Mouse (Mus musculus) embryonic facial prominence, embryonic 10.5 days (tissue): ENCODE results near the gene Olfr938. TPM values are rescaled to one million over a fixed set of nuclear protein-coding genes. Genes with fewer than 3 reads are reported as not detected.

ENCODE experiments used
- DNase-seq: peaks from one replicate; pipeline ENCODE4 v3.0.0-alpha.2; 2017; ENCODE audit warnings: low spot score
- H3K27ac ChIP-seq: fragments of 300-500 bp; sonication (generic); replicated peaks from 2 replicates; pipeline ENCODE4 v1.5.1; 2016; ENCODE audit warnings: mild to moderate bottlenecking
- H3K27me3 ChIP-seq: fragments of 300-500 bp; sonication (generic); replicated peaks from 2 replicates; pipeline ENCODE4 v1.6.1; 2016; ENCODE audit warnings: low read depth, mild to moderate bottlenecking; ENCODE audit not compliant: poor library complexity, severe bottlenecking
- H3K36me3 ChIP-seq: fragments of 300-500 bp; sonication (generic); replicated peaks from 2 replicates; pipeline ENCODE4 v1.6.1; 2016; ENCODE audit warnings: mild to moderate bottlenecking, moderate library complexity
- H3K4me1 ChIP-seq: fragments of 300-500 bp; sonication (generic); 2 replicates; pipeline ENCODE4 v1.6.1; 2016
- H3K4me3 ChIP-seq: fragments of 300-500 bp; sonication (generic); 2 replicates; pipeline ENCODE4 v1.5.1; 2016; ENCODE audit warnings: mild to moderate bottlenecking, moderate library complexity
- H3K9me3 ChIP-seq: fragments of 300-500 bp; sonication (generic); 2 replicates; pipeline ENCODE4 v1.6.1; 2016; ENCODE audit warnings: mild to moderate bottlenecking
- WGBS: fragments of 180-500 bp; shearing (Covaris S2); methylation state at CpG from one replicate; pipeline ENCODE4 v1.1.7; 2016; 5-methylcytosine and 5-hydroxymethylcytosine counted together
- microRNA-seq: library from miRNA; unstranded; fragments of <30 nt; microRNA quantifications from one replicate; pipeline ENCODE4, GENCODE M21; 2017
- polyA plus RNA-seq: library from polyadenylated mRNA; unstranded; fragments of >200 nt; fragmentation: Nextera tagmentation; extraction: Ambion mirVana; gene quantifications from 2 replicates; pipeline ENCODE4 v1.2.1, GENCODE M21; 2016

Olfr938 gene
- not detected in 2 replicates for polyA plus RNA-seq

DNA sequence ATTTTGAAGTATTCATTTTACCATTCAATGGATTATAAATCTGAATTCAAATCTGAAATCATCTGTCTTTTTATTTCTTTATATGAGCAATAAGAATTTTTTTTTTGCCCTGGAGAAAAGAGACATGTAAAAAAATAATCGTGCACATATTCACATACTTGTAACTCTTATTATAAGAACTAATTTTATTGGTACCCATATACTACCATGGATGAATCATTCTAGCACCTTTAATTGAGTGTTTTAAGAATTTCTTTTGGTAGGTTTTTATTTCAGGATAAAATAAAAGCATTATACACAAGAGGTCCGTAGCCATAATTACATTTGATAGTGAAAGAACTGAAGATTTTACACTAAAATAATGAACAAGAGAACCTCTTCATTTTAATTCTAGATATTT lies at the start of gene Olfr938:
TSS of gene Olfr938 (minus strand) at position 101 of the 400 bp plus-strand sequence.
- no peak for DNase-seq

GRCm38 (mm10) chr9:39127831-39128230 lies 49.1 kb upstream of the Olfr938 start, which contains the start of gene Olfr27:
TSS of gene Olfr27 (plus strand) at chr9:39128131.
- H3K9me3 ChIP-seq: no peaks in the 10 kb centered on the region
- no peaks in the 10 kb centered on the region for H3K36me3 ChIP-seq
- H3K27ac ChIP-seq: no peak within 1 kb of the TSS
- H3K4me3 ChIP-seq: no peak within 1 kb of the TSS
- DNase-seq: no peak
- no peaks in the 10 kb centered on the region for H3K4me1 ChIP-seq
- H3K27me3 ChIP-seq: no peaks in the 10 kb centered on the region

More for the DNA sequence above, at the start of gene Olfr938:
- no peak within 1 kb of the TSS for H3K4me3 ChIP-seq
- H3K4me1 ChIP-seq: no peaks in the 10 kb centered on the region
- H3K9me3 ChIP-seq: peaks cover 5% of the 10 kb centered on the region; the same call in 1 of the 2 replicates
- 89% methylated on average over 2 of the region's 2 CpGs for WGBS
- no peaks in the 10 kb centered on the region for H3K27me3 ChIP-seq
- no peak within 1 kb of the TSS for H3K27ac ChIP-seq
- H3K36me3 ChIP-seq: no peaks in the 10 kb centered on the region

- Histone ChIP-seq H3K9me3 (no peaks in the 10 kb centered on the region), H3K27ac (no peak overlapping the region), H3K27me3 (no peaks in the 10 kb centered on the region), H3K4me3 (no peak overlapping the region), H3K36me3 (no peaks in the 10 kb centered on the region), H3K4me1 (no peaks in the 10 kb centered on the region)
- no peak for DNase-seq
- WGBS: 83% methylated on average over 1 of the region's 1 CpGs
Observed at GRCm38 (mm10) chr9:39127326-39127725, 48.6 kb upstream of the Olfr938 start.

DNA sequence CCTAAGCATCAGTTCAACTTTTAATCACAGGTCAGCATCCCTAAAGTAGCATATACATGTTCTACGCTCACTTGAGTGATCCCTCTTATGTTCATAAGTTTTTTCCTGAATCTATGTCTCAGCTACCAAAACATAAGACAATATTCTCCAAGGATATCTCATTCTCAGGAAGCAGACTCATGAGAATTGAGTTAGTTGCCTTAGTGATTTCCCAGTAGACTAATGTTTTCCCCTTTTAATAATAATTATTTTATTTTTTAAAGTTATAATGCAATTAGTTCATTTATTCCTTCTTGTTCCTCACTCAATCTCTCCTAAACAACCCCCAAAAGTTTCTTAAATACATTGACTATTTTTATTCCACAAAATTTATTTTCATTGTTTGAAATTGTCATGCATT lies 13.8 kb downstream of the Olfr938 start, which contains the start of gene Olfr937:
TSS of gene Olfr937 (minus strand) at position 101 of the 400 bp plus-strand sequence.
- H3K9me3 ChIP-seq: no peaks in the 10 kb centered on the region
- no peak for DNase-seq
- 89% methylated on average over 1 of the region's 1 CpGs for WGBS
- no peak within 1 kb of the TSS for H3K27ac ChIP-seq
- no peaks in the 10 kb centered on the region for H3K36me3 ChIP-seq
- H3K4me1 ChIP-seq: no peaks in the 10 kb centered on the region
- no peak within 1 kb of the TSS for H3K4me3 ChIP-seq
- no peaks in the 10 kb centered on the region for H3K27me3 ChIP-seq

Small RNA genes within 50 kb of the gene (microRNA-seq; reads per million reads assigned to microRNA genes)
- gene Gm25032: not detected
- not detected for gene Gm25529

Other genes starting within 250 kb of the Olfr938 start
- not detected in 2 replicates for gene Olfr924, start 234.4 kb downstream of the Olfr938 start, polyA plus RNA-seq
- not detected in 2 replicates for gene Olfr26, start 223.8 kb downstream of the Olfr938 start, polyA plus RNA-seq
- gene Olfr926, start 201.8 kb downstream of the Olfr938 start, polyA plus RNA-seq: not detected in 2 replicates
- not detected in 2 replicates for gene Olfr930, start 149.1 kb downstream of the Olfr938 start, polyA plus RNA-seq
- not detected in 2 replicates for gene Olfr933, start 106.6 kb downstream of the Olfr938 start, polyA plus RNA-seq
- not detected in 2 replicates for gene Olfr934, start 90.6 kb downstream of the Olfr938 start, polyA plus RNA-seq
- gene Olfr935, start 79.2 kb downstream of the Olfr938 start, polyA plus RNA-seq: not detected in 2 replicates
- gene Olfr146, start 55.5 kb downstream of the Olfr938 start, polyA plus RNA-seq: not detected in 2 replicates
- gene Olfr937, start 13.9 kb downstream of the Olfr938 start, polyA plus RNA-seq: not detected in 2 replicates
- gene Olfr27, start 49.2 kb upstream of the Olfr938 start, polyA plus RNA-seq: not detected in 2 replicates
- not detected in 2 replicates for gene Olfr943, start 87.4 kb upstream of the Olfr938 start, polyA plus RNA-seq
- not detected in 2 replicates for gene Olfr944, start 123.0 kb upstream of the Olfr938 start, polyA plus RNA-seq
- not detected in 2 replicates for gene Olfr1537, start 171.1 kb upstream of the Olfr938 start, polyA plus RNA-seq
- gene Olfr945, start 197.9 kb upstream of the Olfr938 start, polyA plus RNA-seq: not detected in 2 replicates
- not detected in 2 replicates for gene Olfr948, start 247.2 kb upstream of the Olfr938 start, polyA plus RNA-seq